Mouse (Mus musculus): ENCODE measurements at regions not wholly inside any gene's neighbourhood (a gene's known extent, or its start where the extent isn't known, plus 50 kb on each side); places are given as distances from the start of the nearest gene placed in this dataset.

GRCm38 (mm10) chr13:28442250-28442649 is 184.9 kb downstream of the Gm11361 start:
- TF ChIP-seq CTCF (IDR thresholded peaks at IDR 0.05; ENCODE audit: low read depth) = no peak
- no peak for TF ChIP-seq EP300 (optimal IDR thresholded peaks at IDR 0.05)
